Mouse (Mus musculus): ENCODE measurements around the gene Fxn. TPM values are rescaled to one million over a fixed set of nuclear protein-coding genes. Genes with fewer than 3 reads are reported as not detected.

The Fxn gene
- polyA plus RNA-seq, 1 experiment from 2014 or later = 59.6 TPM

- ATAC-seq (ENCODE audit: insufficient number of reproducible peaks, low FRiP score) = no peak
- WGBS = 62% methylated on average over 9 of the region's 9 CpGs
- H3K27me3 ChIP-seq (replicated peaks) = no peaks in the 10 kb centered on the region
- H3K27ac ChIP-seq (ENCODE audit: poor library complexity, severe bottlenecking) = no peak overlapping the region
- H3K9ac ChIP-seq = no peak overlapping the region
- H3K4me3 ChIP-seq = no peak overlapping the region
- H3K4me1 ChIP-seq (replicated peaks) = peaks cover 39% of the 10 kb centered on the region
- no peak overlapping the region for H3K4me2 ChIP-seq
- 0 out of 2 replicates have a peak, but pooled peaks cover 1% of the 10 kb centered on the region for H3K36me3 ChIP-seq
- H3K9me3 ChIP-seq (replicated peaks) = no peaks in the 10 kb centered on the region
Measured at GRCm38 (mm10) chr19:24316060-24316725, 35.8 kb upstream of the Fxn start.

- Histone ChIP-seq H3K4me3 (no peak overlapping the region), H3K4me2 (no peak overlapping the region), H3K36me3 (0 out of 2 replicates have a peak, but pooled peaks cover 2% of the 10 kb centered on the region), H3K4me1 (replicated peaks) (peaks cover 30% of the 10 kb centered on the region), H3K27me3 (replicated peaks) (no peaks in the 10 kb centered on the region), H3K27ac (ENCODE audit: poor library complexity, severe bottlenecking) (no peak overlapping the region), H3K9me3 (replicated peaks) (no peaks in the 10 kb centered on the region), H3K9ac (no peak overlapping the region)
- 95% methylated on average over 4 of the region's 4 CpGs for WGBS
- ATAC-seq (ENCODE audit: insufficient number of reproducible peaks, low FRiP score) = no peak
Measured at GRCm38 (mm10) chr19:24315234-24315633, 34.8 kb upstream of the Fxn start.

- ATAC-seq (ENCODE audit: insufficient number of reproducible peaks, low FRiP score) = no peak
- H3K27ac ChIP-seq (ENCODE audit: poor library complexity, severe bottlenecking) = no peak overlapping the region
Measured at GRCm38 (mm10) chr19:24314676-24315075, 34.3 kb upstream of the Fxn start.

GRCm38 (mm10) chr19:24312556-24313342, 32.3 kb upstream of the Fxn start:
- Histone ChIP-seq H3K4me1 (replicated peaks) (peaks cover 44% of the 10 kb centered on the region), H3K4me2 (no peak overlapping the region), H3K4me3 (no peak overlapping the region), H3K36me3 (0 out of 2 replicates have a peak, but pooled peaks cover 2% of the 10 kb centered on the region), H3K9me3 (replicated peaks) (no peaks in the 10 kb centered on the region), H3K27ac (ENCODE audit: poor library complexity, severe bottlenecking) (0 out of 2 replicates have a peak overlapping the region, but pooled peaks have one; percentile 60), H3K9ac (no peak overlapping the region), H3K27me3 (replicated peaks) (no peaks in the 10 kb centered on the region)
- ATAC-seq (ENCODE audit: insufficient number of reproducible peaks, low FRiP score) = no peak
- 86% methylated on average over 12 of the region's 12 CpGs for WGBS

More at GRCm38 (mm10) chr19:24314676-24315075, 34.3 kb upstream of the Fxn start:
- Histone ChIP-seq H3K9me3 (replicated peaks) (no peaks in the 10 kb centered on the region), H3K27me3 (replicated peaks) (no peaks in the 10 kb centered on the region), H3K36me3 (0 out of 2 replicates have a peak, but pooled peaks cover 2% of the 10 kb centered on the region), H3K4me2 (no peak overlapping the region), H3K9ac (no peak overlapping the region), H3K4me1 (replicated peaks) (peaks cover 30% of the 10 kb centered on the region), H3K4me3 (no peak overlapping the region)
- 91% methylated on average over 11 of the region's 11 CpGs for WGBS

- Histone ChIP-seq H3K27me3 (replicated peaks) (no peaks in the 10 kb centered on the region), H3K36me3 (0 out of 2 replicates have a peak, but pooled peaks cover 2% of the 10 kb centered on the region), H3K9ac (no peak overlapping the region), H3K4me2 (no peak overlapping the region), H3K4me1 (replicated peaks) (peaks cover 46% of the 10 kb centered on the region), H3K9me3 (replicated peaks) (no peaks in the 10 kb centered on the region), H3K27ac (ENCODE audit: poor library complexity, severe bottlenecking) (peak overlapping the region; percentile 60; the same call in 1 of the 2 replicates), H3K4me3 (no peak overlapping the region)
- WGBS = 58% methylated on average over 5 of the region's 5 CpGs
- no peak for ATAC-seq (ENCODE audit: insufficient number of reproducible peaks, low FRiP score)
Measured at GRCm38 (mm10) chr19:24312046-24312445, 31.6 kb upstream of the Fxn start.

GRCm38 (mm10) chr19:24308305-24308705, 27.9 kb upstream of the Fxn start:
- peak overlapping the region; percentile 51 for H3K4me2 ChIP-seq
- no peak overlapping the region for H3K4me3 ChIP-seq
- H3K9me3 ChIP-seq (replicated peaks) = peaks cover 4% of the 10 kb centered on the region; the same call in 1 of the 2 replicates
- no peaks in the 10 kb centered on the region for H3K27me3 ChIP-seq (replicated peaks)
- peaks cover 33% of the 10 kb centered on the region for H3K4me1 ChIP-seq (replicated peaks)
- H3K36me3 ChIP-seq = 0 out of 2 replicates have a peak, but pooled peaks cover 2% of the 10 kb centered on the region
- WGBS = 2% methylated on average over 5 of the region's 5 CpGs
- peak; percentile 75 for ATAC-seq (ENCODE audit: insufficient number of reproducible peaks, low FRiP score)
- 0 out of 2 replicates have a peak overlapping the region, but pooled peaks have one; percentile 4 for H3K9ac ChIP-seq
- H3K27ac ChIP-seq (ENCODE audit: poor library complexity, severe bottlenecking) = peak overlapping the region; percentile 96

- Histone ChIP-seq H3K27ac (ENCODE audit: poor library complexity, severe bottlenecking) (peak overlapping the region; percentile 96), H3K36me3 (0 out of 2 replicates have a peak, but pooled peaks cover 2% of the 10 kb centered on the region), H3K4me1 (replicated peaks) (peaks cover 33% of the 10 kb centered on the region), H3K27me3 (replicated peaks) (no peaks in the 10 kb centered on the region), H3K9ac (0 out of 2 replicates have a peak overlapping the region, but pooled peaks have one; percentile 4), H3K4me3 (no peak overlapping the region), H3K4me2 (peak overlapping the region; percentile 51), H3K9me3 (replicated peaks) (peaks cover 4% of the 10 kb centered on the region; the same call in 1 of the 2 replicates)
- WGBS = 37% methylated on average over 13 of the region's 13 CpGs
- ATAC-seq (ENCODE audit: insufficient number of reproducible peaks, low FRiP score) = peak; percentile 53
Measured at GRCm38 (mm10) chr19:24307271-24308221, 27.1 kb upstream of the Fxn start.

- Histone ChIP-seq H3K36me3 (0 out of 2 replicates have a peak, but pooled peaks cover 2% of the 10 kb centered on the region), H3K4me3 (no peak overlapping the region), H3K4me1 (replicated peaks) (peaks cover 37% of the 10 kb centered on the region), H3K27me3 (replicated peaks) (no peaks in the 10 kb centered on the region), H3K9me3 (replicated peaks) (peaks cover 4% of the 10 kb centered on the region; the same call in 1 of the 2 replicates), H3K9ac (no peak overlapping the region), H3K4me2 (no peak overlapping the region), H3K27ac (ENCODE audit: poor library complexity, severe bottlenecking) (no peak overlapping the region)
- 93% methylated on average over 5 of the region's 5 CpGs for WGBS
- no peak for ATAC-seq (ENCODE audit: insufficient number of reproducible peaks, low FRiP score)
Measured at GRCm38 (mm10) chr19:24306351-24306750, 25.9 kb upstream of the Fxn start.

GRCm38 (mm10) chr19:24302198-24302597, 21.8 kb upstream of the Fxn start:
- no peak overlapping the region for H3K9ac ChIP-seq
- ATAC-seq (ENCODE audit: insufficient number of reproducible peaks, low FRiP score) = no peak
- H3K4me2 ChIP-seq = no peak overlapping the region
- 53% methylated on average over 10 of the region's 10 CpGs for WGBS
- H3K4me3 ChIP-seq = no peak overlapping the region
- peaks cover 29% of the 10 kb centered on the region for H3K4me1 ChIP-seq (replicated peaks)
- no peak overlapping the region for H3K27ac ChIP-seq (ENCODE audit: poor library complexity, severe bottlenecking)
- H3K9me3 ChIP-seq (replicated peaks) = peaks cover 4% of the 10 kb centered on the region; the same call in 1 of the 2 replicates
- no peaks in the 10 kb centered on the region for H3K27me3 ChIP-seq (replicated peaks)
- no peaks in the 10 kb centered on the region for H3K36me3 ChIP-seq

- H3K27me3 ChIP-seq (replicated peaks) = no peaks in the 10 kb centered on the region
- peaks cover 28% of the 10 kb centered on the region for H3K4me1 ChIP-seq (replicated peaks)
- ATAC-seq (ENCODE audit: insufficient number of reproducible peaks, low FRiP score) = no peak
- peaks cover 4% of the 10 kb centered on the region; the same call in 1 of the 2 replicates for H3K9me3 ChIP-seq (replicated peaks)
- no peak overlapping the region for H3K27ac ChIP-seq (ENCODE audit: poor library complexity, severe bottlenecking)
- 33% methylated on average over 5 of the region's 5 CpGs for WGBS
- no peak overlapping the region for H3K4me3 ChIP-seq
- no peaks in the 10 kb centered on the region for H3K36me3 ChIP-seq
- peak overlapping the region; percentile 65 for H3K4me2 ChIP-seq
- H3K9ac ChIP-seq = no peak overlapping the region
Measured at GRCm38 (mm10) chr19:24301768-24302148, 21.4 kb upstream of the Fxn start.
